Mouse (Mus musculus) embryonic facial prominence, embryonic 15.5 days (tissue): ENCODE data around the gene Larp7. TPM values are rescaled to one million over a fixed set of nuclear protein-coding genes. Genes with fewer than 3 reads are reported as not detected.

Source experiments
- ATAC-seq: fragments of 200-750 bp; cut with Nextera tagmentation; 2 replicates; pipeline ENCODE4 v1.8.0; 2017; ENCODE audit warnings: low read depth, moderate TSS enrichment; ENCODE audit not compliant: insufficient number of reproducible peaks, low FRiP score, low TSS enrichment
- H3K27ac ChIP-seq: fragments of 300-500 bp; sonication (generic); replicated peaks from 2 replicates; pipeline ENCODE4 v1.5.1; 2015; ENCODE audit warnings: mild to moderate bottlenecking, inconsistent platforms
- H3K27me3 ChIP-seq: fragments of 300-500 bp; sonication (generic); 2 replicates; pipeline ENCODE4 v1.6.1; 2015; ENCODE audit warnings: inconsistent platforms
- H3K36me3 ChIP-seq: fragments of 300-500 bp; sonication (generic); 2 replicates; pipeline ENCODE4 v1.6.1; 2015; ENCODE audit warnings: mild to moderate bottlenecking, inconsistent platforms
- H3K4me1 ChIP-seq: fragments of 300-500 bp; sonication (generic); 2 replicates; pipeline ENCODE4 v1.6.1; 2015; ENCODE audit warnings: inconsistent platforms
- H3K4me2 ChIP-seq: fragments of 300-500 bp; sonication (generic); replicated peaks from 2 replicates; pipeline ENCODE4 v1.6.1; 2015; ENCODE audit warnings: mild to moderate bottlenecking, inconsistent platforms
- H3K4me3 ChIP-seq: fragments of 300-500 bp; sonication (generic); replicated peaks from 2 replicates; pipeline ENCODE4 v1.5.1; 2015; ENCODE audit warnings: mild to moderate bottlenecking, inconsistent platforms
- H3K9ac ChIP-seq: fragments of 300-500 bp; sonication (generic); 2 replicates; pipeline ENCODE4 v1.6.1; 2015; ENCODE audit warnings: inconsistent platforms
- H3K9me3 ChIP-seq: fragments of 300-500 bp; sonication (generic); replicated peaks from 2 replicates; pipeline ENCODE4 v1.6.1; 2016; ENCODE audit warnings: inconsistent platforms
- whole genome bisulfite sequencing: fragments of 180-500 bp; shearing (Covaris S2); methylation state at CpG from one replicate; pipeline ENCODE4 v1.1.7; 2015; 5-methylcytosine and 5-hydroxymethylcytosine counted together
- polyA plus RNA-seq: library from polyadenylated mRNA; unstranded; fragments of >200 nt; fragmentation: Nextera tagmentation; extraction: Ambion mirVana; gene quantifications from 2 replicates; pipeline ENCODE4 v1.2.1, GENCODE M21; 2015

Larp7 gene
- polyA plus RNA-seq, result 49.9 TPM in 2 replicates

DNA sequence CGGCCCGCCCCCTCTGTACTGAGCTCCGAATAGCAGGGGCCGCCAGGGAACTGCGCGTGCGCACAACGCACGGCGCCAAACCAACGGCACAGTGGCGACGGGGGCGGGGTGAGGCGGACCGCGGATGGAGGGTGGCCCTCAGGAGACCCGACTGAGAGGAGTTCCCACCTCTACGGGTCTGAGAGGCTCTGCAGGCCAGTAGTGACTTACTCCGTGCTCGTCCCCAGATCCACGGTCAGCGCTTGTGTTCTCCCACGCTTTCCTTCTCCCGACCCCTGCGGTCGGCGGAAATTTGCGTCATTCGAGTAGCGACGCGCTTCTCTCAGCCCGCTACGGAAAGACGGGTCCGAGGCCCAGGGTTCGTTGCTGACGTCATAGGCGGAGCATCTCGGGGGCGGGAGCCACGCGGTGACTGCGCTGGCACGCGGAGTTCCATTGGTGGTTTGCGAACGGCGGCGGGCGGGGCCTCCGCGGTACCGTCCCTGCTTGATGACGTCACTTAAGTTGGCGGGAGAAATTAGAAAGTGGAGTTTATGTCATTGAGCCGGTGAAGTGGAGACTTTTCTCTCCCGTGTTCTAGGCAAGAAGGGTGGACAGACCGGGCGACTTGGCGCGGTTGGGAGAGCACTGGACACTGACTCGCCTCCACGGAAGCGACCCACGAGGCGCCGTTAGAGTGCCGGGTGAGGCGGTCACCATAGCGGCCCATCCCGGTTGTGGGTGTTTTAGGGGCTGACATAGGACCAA, at the start of gene Larp7, which contains the start of gene Zgrf1:
Larp7 (minus strand) TSS at position 377 of the 747 bp plus-strand sequence.
Zgrf1 (plus strand) TSS at position 517 of the 747 bp plus-strand sequence.
- H3K4me3 ChIP-seq, result peak within 1 kb of the TSS; percentile 80
- H3K4me1 ChIP-seq, result peaks cover 13% of the 10 kb centered on the region
- H3K27me3 ChIP-seq, result no peaks in the 10 kb centered on the region
- H3K27ac ChIP-seq, result peak within 1 kb of the TSS; percentile 94
- peaks cover 17% of the 10 kb centered on the region for H3K36me3 ChIP-seq
- WGBS, result under 1% methylated on average over 73 of the region's 73 CpGs
- peak; percentile 98 for ATAC-seq
- H3K9ac ChIP-seq, result peak within 1 kb of the TSS; percentile 59
- peak within 1 kb of the TSS; percentile 74 for H3K4me2 ChIP-seq
- no peaks in the 10 kb centered on the region for H3K9me3 ChIP-seq

- 73% methylated on average over 1 of the region's 1 CpGs for WGBS
- Histone ChIP-seq H3K27ac (no peak overlapping the region), H3K4me1 (no peaks in the 10 kb centered on the region), H3K9me3 (no peaks in the 10 kb centered on the region), H3K4me3 (no peak overlapping the region), H3K27me3 (no peaks in the 10 kb centered on the region), H3K9ac (no peak overlapping the region), H3K36me3 (peaks cover 11% of the 10 kb centered on the region), H3K4me2 (no peak overlapping the region)
- ATAC-seq, result no peak
These were observed 44.0 kb upstream of the Larp7 start for GRCm38 (mm10) chr3:127597136-127597535.

DNA sequence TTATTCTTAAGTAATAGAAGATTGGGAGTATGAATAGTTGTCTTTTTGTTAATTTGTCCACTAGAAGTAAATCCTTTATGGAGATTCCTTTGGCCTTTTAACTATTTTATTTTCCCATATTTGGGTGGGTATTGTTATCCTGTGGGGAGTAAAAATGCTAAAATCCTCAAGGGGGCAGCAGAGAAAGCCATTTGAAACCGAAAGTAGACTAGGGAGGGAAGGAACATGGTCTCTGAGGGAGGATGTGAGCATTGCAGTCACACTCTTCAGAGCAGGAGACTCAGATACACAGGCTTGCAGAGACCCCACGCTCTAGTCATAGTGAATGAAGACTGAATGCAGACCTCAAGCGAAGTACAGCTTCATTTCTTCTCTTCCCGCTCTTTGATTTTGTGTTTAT, 19.4 kb upstream of the Larp7 start:
- WGBS, result 63% methylated on average over 4 of the region's 4 CpGs
- no peak for ATAC-seq
- H3K9me3 ChIP-seq, result no peaks in the 10 kb centered on the region
- H3K4me1 ChIP-seq, result no peaks in the 10 kb centered on the region
- H3K9ac ChIP-seq, result no peak overlapping the region
- no peak overlapping the region for H3K4me3 ChIP-seq
- H3K4me2 ChIP-seq, result no peak overlapping the region
- peaks cover 18% of the 10 kb centered on the region; the same call in 1 of the 2 replicates for H3K36me3 ChIP-seq
- no peaks in the 10 kb centered on the region for H3K27me3 ChIP-seq
- no peak overlapping the region for H3K27ac ChIP-seq

DNA sequence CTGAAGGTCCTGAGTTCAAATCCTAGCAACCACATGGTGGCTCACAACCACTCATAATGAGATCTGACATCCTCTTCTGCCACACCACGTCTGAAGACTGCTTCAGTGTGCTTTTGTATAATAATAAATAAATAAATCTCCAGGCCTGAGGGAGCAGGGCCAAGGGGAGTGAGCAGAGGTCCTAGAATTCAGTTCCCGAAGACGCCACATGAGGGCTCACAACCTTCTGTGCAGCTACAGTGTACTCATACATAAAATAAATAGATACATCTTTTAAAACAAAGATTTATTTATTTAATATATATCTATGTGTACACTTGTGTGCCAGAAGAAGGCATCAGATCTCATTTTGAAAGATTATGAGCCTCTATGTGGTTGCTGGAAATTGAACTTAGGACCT, 12.0 kb upstream of the Larp7 start:
- Histone ChIP-seq H3K4me1 (no peaks in the 10 kb centered on the region), H3K9me3 (no peaks in the 10 kb centered on the region), H3K27ac (no peak overlapping the region), H3K4me2 (no peak overlapping the region), H3K27me3 (no peaks in the 10 kb centered on the region), H3K9ac (no peak overlapping the region), H3K36me3 (peaks cover 32% of the 10 kb centered on the region), H3K4me3 (no peak overlapping the region)
- no peak for ATAC-seq
- WGBS, result 76% methylated on average over 3 of the region's 3 CpGs

GRCm38 (mm10) chr3:127562974-127563373, 9.8 kb upstream of the Larp7 start:
- no peak for ATAC-seq
- no peaks in the 10 kb centered on the region for H3K9me3 ChIP-seq
- WGBS, result 89% methylated on average over 4 of the region's 4 CpGs
- H3K4me2 ChIP-seq, result no peak overlapping the region
- H3K27me3 ChIP-seq, result no peaks in the 10 kb centered on the region
- no peak overlapping the region for H3K4me3 ChIP-seq
- peaks cover 27% of the 10 kb centered on the region for H3K36me3 ChIP-seq
- H3K9ac ChIP-seq, result no peak overlapping the region
- H3K4me1 ChIP-seq, result no peaks in the 10 kb centered on the region
- no peak overlapping the region for H3K27ac ChIP-seq

DNA sequence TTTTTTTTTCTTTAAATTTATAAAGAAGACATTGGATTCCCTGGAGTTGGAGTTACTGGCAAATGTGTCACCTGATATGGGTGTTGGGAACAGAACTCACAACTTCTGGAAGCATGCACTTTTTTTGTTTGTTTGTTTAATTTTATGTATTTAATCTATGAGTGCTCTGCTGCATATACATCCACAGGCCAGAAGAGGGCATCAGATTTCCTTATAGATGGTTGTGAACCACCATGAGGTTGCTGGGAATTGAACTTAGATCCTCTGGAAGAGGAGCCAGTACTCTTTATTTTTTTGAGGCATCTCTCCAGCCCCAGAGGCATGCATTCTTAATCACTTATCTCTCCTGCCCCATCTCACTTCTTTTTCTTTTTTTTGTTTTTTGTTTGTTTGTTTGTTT, 5.1 kb upstream of the Larp7 start:
- Histone ChIP-seq H3K9ac (no peak overlapping the region), H3K36me3 (peaks cover 37% of the 10 kb centered on the region), H3K27me3 (no peaks in the 10 kb centered on the region), H3K4me2 (no peak overlapping the region), H3K4me1 (peaks cover 10% of the 10 kb centered on the region), H3K4me3 (no peak overlapping the region), H3K27ac (no peak overlapping the region), H3K9me3 (no peaks in the 10 kb centered on the region)
- ATAC-seq, result no peak

GRCm38 (mm10) chr3:127554723-127555122, 1.6 kb upstream of the Larp7 start:
- WGBS, result 36% methylated on average over 5 of the region's 5 CpGs
- Histone ChIP-seq H3K4me3 (peak overlapping the region; percentile 80), H3K9ac (no peak overlapping the region), H3K9me3 (no peaks in the 10 kb centered on the region), H3K4me2 (peak overlapping the region; percentile 74; the same call in 1 of the 2 replicates), H3K36me3 (peaks cover 17% of the 10 kb centered on the region), H3K4me1 (peaks cover 13% of the 10 kb centered on the region), H3K27me3 (no peaks in the 10 kb centered on the region), H3K27ac (no peak overlapping the region)
- no peak for ATAC-seq

- Histone ChIP-seq H3K27me3 (no peaks in the 10 kb centered on the region), H3K4me2 (peak overlapping the region; percentile 74), H3K9ac (peak overlapping the region; percentile 59), H3K4me3 (peak overlapping the region; percentile 80), H3K27ac (peak overlapping the region; percentile 53; the same call in 1 of the 2 replicates), H3K36me3 (peaks cover 17% of the 10 kb centered on the region), H3K9me3 (no peaks in the 10 kb centered on the region), H3K4me1 (peaks cover 13% of the 10 kb centered on the region)
- ATAC-seq, result no peak
- WGBS, result under 1% methylated on average over 4 of the region's 4 CpGs
These were observed 533 bp upstream of the Larp7 start for GRCm38 (mm10) chr3:127553720-127554043.

DNA sequence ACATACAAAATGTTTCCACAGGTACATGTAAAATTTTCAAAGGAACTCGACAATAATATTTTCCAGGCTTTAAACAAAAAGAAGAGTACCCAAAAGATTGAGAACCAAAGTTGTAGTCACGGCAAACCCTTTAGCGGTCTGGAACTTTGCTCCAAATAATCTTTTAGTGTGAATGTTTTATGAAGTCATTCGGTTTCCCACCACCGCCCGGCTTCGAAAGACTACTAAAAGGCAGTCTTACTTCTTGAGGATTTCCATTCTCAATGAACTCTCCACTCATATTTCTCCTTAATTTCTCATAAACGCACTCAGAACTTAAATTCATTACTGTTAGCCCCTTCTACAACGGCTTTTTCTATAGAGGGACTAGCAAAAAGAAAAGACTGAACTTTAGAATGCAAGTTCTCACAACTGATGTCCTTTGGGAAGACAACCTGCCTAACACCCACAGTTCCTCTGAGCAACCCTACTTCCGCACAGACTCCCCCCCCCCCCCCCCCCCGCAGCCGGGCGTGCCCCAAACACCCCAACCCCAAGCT, 646 bp downstream of the Larp7 start:
- WGBS, result 6% methylated on average over 12 of the region's 13 CpGs
- H3K4me2 ChIP-seq, result peak overlapping the region; percentile 74
- no peaks in the 10 kb centered on the region for H3K9me3 ChIP-seq
- H3K27me3 ChIP-seq, result no peaks in the 10 kb centered on the region
- no peak overlapping the region for H3K9ac ChIP-seq
- peaks cover 13% of the 10 kb centered on the region for H3K4me1 ChIP-seq
- H3K4me3 ChIP-seq, result peak overlapping the region; percentile 80
- no peak for ATAC-seq
- peak overlapping the region; percentile 94 for H3K27ac ChIP-seq
- peaks cover 16% of the 10 kb centered on the region for H3K36me3 ChIP-seq

DNA sequence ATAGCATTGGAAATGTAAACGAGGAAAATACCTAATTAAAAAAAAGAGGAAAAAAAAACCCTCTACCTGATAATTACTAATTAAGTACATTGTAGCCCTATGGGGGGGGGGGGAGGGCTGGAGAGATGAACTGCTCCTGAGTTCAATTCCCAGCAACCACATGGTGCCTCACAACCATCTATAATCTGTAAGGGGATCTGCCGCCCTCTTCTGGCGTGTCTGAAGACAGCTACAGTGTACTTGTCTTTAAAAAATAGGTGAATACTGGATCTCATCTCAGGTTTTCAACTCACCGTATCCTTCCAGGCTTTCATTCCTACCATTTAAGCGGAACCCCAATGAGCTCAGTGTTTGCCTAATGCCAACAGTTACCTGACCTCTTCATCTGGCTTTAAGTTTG, 5.3 kb downstream of the Larp7 start:
- Histone ChIP-seq H3K4me3 (no peak overlapping the region), H3K36me3 (peaks cover 29% of the 10 kb centered on the region), H3K9me3 (no peaks in the 10 kb centered on the region), H3K4me2 (no peak overlapping the region), H3K4me1 (0 out of 2 replicates have a peak, but pooled peaks cover 3% of the 10 kb centered on the region), H3K27me3 (no peaks in the 10 kb centered on the region), H3K9ac (no peak overlapping the region), H3K27ac (no peak overlapping the region)
- 41% methylated on average over 4 of the region's 5 CpGs for WGBS
- no peak for ATAC-seq

DNA sequence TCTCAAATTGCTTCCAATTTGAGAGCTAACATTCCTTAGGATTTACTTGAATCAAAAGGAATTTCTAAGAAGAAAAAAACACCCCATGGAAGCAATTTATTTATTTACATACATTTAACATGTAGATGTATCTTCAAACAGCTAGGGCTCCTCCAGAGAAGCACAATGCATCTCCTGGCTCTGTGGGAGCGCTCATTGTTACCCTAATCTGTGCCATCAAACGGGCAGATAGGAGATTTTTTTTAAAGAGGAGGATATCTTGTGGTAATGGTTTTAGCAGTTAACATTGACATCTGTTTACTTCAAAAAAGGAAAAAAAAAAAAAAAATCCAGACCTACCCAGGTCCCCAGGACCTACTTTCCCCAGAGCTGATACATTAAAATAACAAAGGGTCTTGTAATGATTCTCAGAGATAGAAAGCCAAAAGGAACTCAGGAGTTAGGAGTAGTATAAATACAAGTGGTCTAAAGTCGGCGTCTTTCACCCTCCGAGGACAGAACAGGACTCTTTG, 8.5 kb downstream of the Larp7 start:
- WGBS, result 35% methylated on average over 5 of the region's 5 CpGs
- Histone ChIP-seq H3K27me3 (no peaks in the 10 kb centered on the region), H3K4me3 (no peak overlapping the region), H3K27ac (no peak overlapping the region), H3K4me1 (no peaks in the 10 kb centered on the region), H3K4me2 (no peak overlapping the region), H3K9me3 (no peaks in the 10 kb centered on the region), H3K36me3 (peaks cover 44% of the 10 kb centered on the region), H3K9ac (no peak overlapping the region)
- no peak for ATAC-seq
